Mouse (Mus musculus) cerebellum, adult 11 months (tissue): ENCODE measurements around the gene Map7.

ENCODE experiments used
- DNase-seq: peaks from one replicate; pipeline ENCODE4 v3.0.0; 2022

Map7 gene

DNA sequence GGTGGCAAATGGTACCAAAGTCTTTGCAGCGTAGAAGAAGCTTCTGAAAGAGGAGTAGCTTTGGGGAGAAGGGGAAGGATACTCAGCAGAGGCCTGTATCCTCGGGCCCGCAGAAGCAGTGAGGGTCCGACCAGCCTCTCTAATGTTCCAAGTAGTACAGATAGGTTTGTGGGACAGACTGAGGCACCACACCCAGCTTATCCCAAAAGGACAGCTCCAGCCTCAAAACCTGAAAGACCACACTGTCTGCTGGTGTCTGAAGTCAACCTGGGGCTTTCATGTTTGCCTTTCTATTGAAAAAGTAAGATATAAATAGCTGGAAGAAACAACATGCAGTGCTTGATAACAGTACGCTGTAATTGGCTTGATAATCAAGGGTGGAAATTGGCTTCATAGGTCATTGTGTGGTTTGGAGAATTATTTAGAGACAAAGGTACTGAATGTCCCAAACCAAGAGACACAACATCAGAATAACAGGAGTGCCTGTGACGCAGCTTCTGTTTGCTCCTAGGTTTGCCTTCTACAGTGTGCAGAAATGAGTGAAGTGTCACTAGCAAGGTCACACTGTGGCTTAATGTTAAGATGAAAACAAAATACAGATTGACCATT is 42.0 kb downstream of the Map7 start:
- no peak for DNase-seq

- no peak for DNase-seq
Observed at GRCm38 (mm10) chr10:20194847-20195540, 46.7 kb downstream of the Map7 start.

DNA sequence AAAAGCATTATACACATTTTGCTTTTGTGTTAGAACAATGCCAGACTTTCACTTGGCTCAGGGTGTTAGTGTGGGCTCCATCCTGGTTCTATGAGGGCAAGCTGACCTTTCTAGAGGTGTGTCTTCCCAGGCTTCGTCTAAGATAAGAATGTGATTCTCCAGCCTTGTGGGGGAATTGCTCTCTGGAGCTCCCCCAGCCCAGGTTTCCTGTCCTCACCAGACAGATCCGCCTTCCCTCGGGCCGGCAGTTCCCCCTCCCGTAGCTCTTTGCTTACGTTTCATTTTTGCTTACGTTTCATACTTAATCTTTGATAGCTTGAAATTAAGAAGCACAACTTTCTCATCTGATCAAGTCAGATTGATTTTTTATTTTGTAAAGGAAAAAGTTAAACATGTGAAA is 48.8 kb downstream of the Map7 start:
- no peak for DNase-seq

DNA sequence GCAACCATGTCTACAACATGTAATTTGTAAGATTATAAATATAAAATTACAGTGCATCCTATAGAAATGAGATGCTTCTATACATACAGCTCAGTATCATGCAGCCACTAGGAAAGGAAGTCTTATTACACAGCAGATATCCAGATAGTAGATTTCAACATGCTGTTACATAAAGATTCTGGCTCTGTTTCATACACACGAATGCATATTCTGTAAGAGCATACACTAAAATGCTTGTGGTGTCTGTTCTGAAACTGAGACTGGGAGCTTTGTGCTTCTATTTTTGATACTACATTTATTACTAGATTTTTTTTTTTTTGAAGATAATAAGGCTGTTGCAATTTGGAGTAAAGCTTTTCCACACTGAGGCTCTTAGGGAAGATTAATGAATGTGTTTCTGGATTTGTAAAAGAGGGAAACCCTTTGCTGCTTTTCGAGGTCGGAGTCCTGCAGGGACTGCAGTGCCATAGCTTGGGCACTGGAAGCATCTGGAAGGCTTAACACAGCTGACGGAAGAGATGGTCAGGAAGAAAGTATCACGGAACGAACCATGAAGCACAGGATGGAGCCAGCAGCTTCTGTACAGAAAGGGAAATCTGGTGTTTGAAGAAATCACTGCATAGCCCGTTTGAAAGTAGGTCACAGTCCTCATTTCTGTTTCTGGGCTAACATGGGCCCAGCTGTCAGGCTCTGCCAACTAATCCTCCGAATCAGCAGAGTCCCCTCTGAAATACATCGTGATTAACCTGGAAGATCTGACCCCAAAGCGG is 50.9 kb downstream of the Map7 start:
- peak; percentile 31 for DNase-seq

DNA sequence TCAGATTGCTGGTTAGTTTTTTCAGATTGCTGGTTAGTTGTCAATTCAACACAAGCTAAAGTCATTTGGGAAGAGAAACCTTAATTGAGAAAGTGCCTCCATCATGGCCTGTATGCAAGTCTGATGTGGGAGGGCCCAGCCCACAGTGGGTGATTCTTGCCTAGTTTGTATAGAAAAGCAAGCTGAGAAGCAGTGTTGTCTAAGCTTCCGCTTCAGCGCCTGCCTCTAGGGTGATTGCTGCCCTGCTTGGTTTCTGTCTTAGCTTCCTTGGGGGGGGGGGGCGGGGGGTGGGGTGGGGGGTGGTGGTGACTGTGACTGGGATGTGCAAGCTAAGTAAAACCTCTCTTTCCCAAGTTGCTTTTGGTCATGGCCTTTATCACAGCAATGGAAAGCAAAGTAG is 53.0 kb downstream of the Map7 start:
- no peak for DNase-seq

- no peak for DNase-seq
Observed at GRCm38 (mm10) chr10:20202171-20202570, 53.9 kb downstream of the Map7 start.

DNA sequence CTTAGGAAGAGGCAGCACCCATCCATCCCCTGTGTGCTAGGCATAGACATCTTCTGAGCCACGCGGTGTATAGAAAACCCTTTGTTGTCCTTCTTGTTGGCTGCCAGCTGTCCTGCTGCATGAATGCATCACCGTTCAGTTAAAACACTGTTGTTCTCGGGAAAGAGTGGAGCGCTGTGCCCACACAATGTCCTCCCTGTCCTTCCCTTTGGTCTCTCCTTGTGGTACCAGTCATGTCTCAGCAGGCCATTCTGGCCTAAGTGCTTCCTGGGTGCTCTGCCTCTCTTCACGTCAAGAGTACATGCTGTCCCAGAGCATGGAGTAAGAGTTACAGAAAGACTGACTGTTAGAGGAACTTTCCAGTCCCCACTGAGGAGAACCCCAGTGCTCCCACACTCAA is 54.5 kb downstream of the Map7 start:
- DNase-seq = no peak

DNA sequence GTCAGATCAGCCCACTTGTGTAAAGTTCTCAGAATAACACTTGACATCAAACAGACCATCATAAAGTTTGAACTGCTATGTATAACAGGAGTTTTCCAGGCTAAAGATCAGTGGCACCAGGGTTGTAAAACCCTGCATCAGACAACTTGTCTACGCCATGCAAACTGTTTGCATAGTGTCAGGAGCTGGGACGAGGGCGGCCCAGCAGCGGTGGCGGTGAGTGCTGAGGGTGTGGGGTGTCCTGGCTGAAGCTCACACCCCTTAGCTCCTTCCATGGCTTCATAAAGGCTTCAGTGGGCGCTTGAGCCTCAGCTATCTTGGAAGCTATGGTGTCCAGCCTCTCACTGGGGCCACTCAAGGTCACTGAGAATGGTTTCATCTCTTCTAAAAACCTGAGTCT is 55.2 kb downstream of the Map7 start:
- no peak for DNase-seq

GRCm38 (mm10) chr10:20204696-20205431 is 56.6 kb downstream of the Map7 start:
- no peak for DNase-seq

DNA sequence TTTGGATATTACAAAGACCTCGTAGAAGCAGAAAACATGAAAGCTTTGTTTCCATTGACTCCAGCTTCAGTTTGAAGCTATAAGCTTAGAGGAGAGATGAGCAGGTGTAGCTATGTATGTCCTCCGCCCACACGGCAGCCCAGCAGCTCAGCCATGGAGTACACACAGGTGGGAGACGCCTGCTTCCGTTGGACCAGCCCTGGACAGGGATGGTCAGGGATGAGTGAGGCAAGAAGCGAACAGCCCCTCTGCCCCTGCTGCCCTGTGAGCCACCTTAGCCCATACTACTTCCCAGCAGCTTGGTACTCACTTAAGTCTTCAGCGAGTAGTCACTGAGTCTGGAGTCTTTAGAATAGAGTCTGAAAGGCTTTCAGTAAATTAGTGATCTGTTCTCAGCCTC is 58.7 kb downstream of the Map7 start:
- no peak for DNase-seq

GRCm38 (mm10) chr10:20209609-20210341 is 61.5 kb downstream of the Map7 start:
- no peak for DNase-seq

- DNase-seq = no peak
Observed at GRCm38 (mm10) chr10:20214418-20214817, 66.1 kb downstream of the Map7 start.

DNA sequence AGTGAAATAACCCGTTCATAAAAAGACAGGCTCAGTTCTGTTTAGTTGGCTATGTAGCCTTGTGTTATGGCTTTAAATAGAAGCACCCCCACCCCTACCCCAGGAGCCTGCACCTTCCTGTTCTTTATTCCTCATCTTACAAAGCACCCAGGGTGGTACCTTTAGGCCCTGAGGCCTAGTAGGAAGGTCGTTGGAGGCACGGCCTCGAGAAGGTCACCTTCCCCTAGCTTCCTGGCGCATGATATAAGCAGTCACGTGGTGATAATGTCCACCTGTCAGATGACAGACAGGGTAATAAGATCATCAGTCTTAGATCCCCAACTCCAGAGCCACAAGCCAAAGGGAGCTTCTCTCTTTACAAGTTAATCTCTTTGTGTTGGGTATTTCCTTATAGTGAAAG is 68.7 kb downstream of the Map7 start:
- no peak for DNase-seq

DNA sequence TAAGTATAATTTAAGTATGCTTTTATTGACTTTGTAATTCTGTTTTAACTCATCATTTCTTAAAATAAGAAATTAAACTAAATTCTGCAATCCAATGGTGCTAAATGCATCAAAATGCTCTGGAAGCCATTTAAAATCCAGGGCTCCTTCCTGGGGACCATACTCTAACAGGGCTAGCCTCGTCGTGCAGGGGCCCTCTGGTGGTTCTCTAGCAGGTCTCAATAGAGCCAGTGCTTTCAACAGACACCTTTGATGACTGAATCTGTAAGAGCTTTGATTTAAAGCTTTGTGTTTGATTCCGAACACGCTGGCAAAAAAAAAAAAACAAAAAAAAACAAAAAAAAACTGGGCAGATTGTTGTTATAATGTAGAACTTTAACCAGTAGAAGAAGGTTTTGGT is 70.6 kb downstream of the Map7 start:
- DNase-seq = no peak

DNA sequence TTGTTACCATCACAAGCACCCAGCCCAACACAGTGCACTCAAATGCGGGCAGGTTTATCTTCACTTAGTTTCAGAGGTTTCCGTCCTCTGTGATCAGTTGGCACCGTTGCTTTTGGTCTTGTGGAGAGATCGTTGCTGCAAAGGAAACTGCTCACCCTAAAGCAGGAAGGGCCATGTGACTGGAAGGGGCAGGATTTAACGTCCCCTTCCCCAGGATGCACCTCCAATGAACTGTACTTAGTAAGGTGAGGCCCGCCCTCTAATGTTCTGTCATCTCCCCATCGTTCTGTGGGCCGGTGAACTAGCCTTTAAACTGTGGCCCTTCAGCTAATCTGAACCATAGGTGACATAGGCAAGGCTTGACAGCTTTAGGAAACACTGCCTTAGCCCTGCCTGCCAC is 71.3 kb downstream of the Map7 start:
- no peak for DNase-seq

- DNase-seq = no peak
Observed at GRCm38 (mm10) chr10:20220443-20221071, 72.3 kb downstream of the Map7 start.

- no peak for DNase-seq
Observed at GRCm38 (mm10) chr10:20222011-20222410, 73.7 kb downstream of the Map7 start.

GRCm38 (mm10) chr10:20226728-20227127 is 78.5 kb downstream of the Map7 start:
- DNase-seq = no peak

DNA sequence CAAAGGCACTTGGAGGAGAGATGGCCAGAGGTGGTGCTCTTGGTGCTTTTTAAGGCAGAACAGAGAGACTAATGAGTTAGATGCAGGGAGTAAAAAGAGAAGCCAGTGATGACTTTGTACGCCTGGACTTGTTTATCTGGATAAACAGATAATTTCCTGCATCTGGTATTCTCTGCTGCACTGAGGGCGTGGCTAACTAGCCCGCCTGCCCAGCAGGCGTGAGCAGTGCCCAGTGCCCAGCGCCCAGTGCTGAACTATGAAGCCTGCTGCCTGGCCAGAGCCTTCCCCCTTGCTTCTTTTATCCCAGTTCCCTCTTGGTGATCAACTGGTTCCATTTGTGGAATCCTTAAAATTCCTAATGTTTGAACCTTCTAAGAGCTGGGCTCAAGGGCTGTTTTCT is 81.8 kb downstream of the Map7 start:
- no peak for DNase-seq

- no peak for DNase-seq
Observed at GRCm38 (mm10) chr10:20233451-20233850, 85.2 kb downstream of the Map7 start.

- no peak for DNase-seq
Observed at GRCm38 (mm10) chr10:20234466-20234865, 86.2 kb downstream of the Map7 start.

DNA sequence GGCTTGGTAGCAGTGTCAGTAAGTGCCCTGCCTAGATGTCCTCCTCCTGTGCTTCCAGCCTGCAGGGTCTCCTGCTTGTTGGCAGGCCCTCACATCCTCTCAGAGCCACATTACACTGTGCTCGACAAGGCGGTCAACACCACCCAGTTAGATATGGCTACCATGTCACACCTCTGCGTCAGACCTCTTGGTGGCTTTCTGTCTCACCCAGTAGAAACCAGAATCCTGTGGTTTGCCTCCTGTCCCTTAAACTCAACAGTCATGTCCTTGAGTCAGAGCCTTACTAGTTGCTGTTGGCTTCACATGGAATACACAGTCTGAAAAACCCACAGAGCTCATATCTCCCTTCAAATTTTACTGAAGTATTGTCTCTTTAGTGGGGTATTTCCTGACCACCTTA is 87.4 kb downstream of the Map7 start:
- DNase-seq = no peak
